34 mouse cellular contexts compared by ENCODE assay signal in the genomic region with DNA sequence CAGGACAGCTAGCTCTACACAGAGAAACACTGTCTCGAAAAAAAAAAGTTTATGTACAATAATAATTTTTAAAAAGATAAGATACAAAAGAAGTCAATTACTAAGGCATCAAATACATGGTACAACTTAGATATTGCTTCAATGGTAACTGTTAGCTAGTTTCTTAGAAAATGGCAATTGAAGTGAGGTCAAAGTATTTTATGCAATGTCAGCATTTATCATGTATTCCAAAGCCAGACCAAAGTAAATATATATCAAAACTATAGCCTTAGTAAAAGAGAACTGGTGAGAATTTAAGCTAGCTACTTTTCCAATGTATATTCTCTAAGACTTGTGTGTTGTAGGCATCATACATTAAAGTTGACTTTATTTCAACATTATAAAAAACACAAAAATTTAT.
"Had no signal": no experiment of that assay in that cellular context is flagged by ENCODE, and none has a peak within 500 bp of the region (broad histone marks: within the 10 kb centered on the region; RNA-seq: fewer than 3 reads in every experiment).

No protein-coding gene starts in this region.

- H3K9me3 ChIP-seq: heart, embryonic 12.5 days; heart, embryonic 13.5 days; heart, embryonic 15.5 days; hindbrain, embryonic 10.5 days; hindbrain, embryonic 12.5 days; hindbrain, embryonic 13.5 days; hindbrain, embryonic 15.5 days; intestine, embryonic 15.5 days; kidney, embryonic 15.5 days had no signal

- H3K4me2 ChIP-seq: heart, embryonic 12.5 days; heart, embryonic 13.5 days; heart, embryonic 15.5 days; hindbrain, embryonic 12.5 days; hindbrain, embryonic 13.5 days; hindbrain, embryonic 14.5 days; hindbrain, embryonic 15.5 days; intestine, embryonic 15.5 days; kidney, embryonic 15.5 days had no signal

- ATAC-seq: hindbrain, embryonic 16.5 days; hindbrain, postnatal 0 days; inflammation-experienced regulatory T-cells, adult 6 months; intestine, embryonic 15.5 days; intestine, embryonic 16.5 days; intestine, postnatal 0 days had no signal

- DNase-seq: heart, postnatal 10 days; heart, postnatal 14 days; heart, postnatal 36 days; heart, postnatal 4 days; kidney, adult 11 months; kidney, adult 18-20 months; kidney, adult 2 months; kidney, adult 8-10 months; kidney, adult 9 months; kidney, postnatal 10 days; kidney, postnatal 14 days; kidney, postnatal 25 days; kidney, postnatal 36 days; kidney, postnatal 4 days; layer of hippocampus, adult 9-11 months; layer of hippocampus, postnatal 36 days had no signal

- H3K9ac ChIP-seq: heart, embryonic 12.5 days; heart, embryonic 13.5 days; heart, embryonic 15.5 days; hindbrain, embryonic 12.5 days; hindbrain, embryonic 13.5 days; hindbrain, embryonic 14.5 days; hindbrain, embryonic 15.5 days; intestine, embryonic 15.5 days; kidney, embryonic 15.5 days had no signal

- H3K36me3 ChIP-seq: heart, embryonic 12.5 days; heart, embryonic 13.5 days; heart, embryonic 15.5 days; hindbrain, embryonic 10.5 days; hindbrain, embryonic 12.5 days; hindbrain, embryonic 13.5 days; hindbrain, embryonic 15.5 days; intestine, embryonic 15.5 days; kidney, embryonic 15.5 days had no signal

- H3K27ac ChIP-seq: heart, embryonic 13.5 days; heart, embryonic 15.5 days; hindbrain, embryonic 10.5 days; hindbrain, embryonic 12.5 days; hindbrain, embryonic 13.5 days; hindbrain, embryonic 14.5 days; hindbrain, embryonic 15.5 days; hindbrain, postnatal 0 days; intestine, embryonic 15.5 days; kidney, embryonic 15.5 days; kidney, postnatal 0 days; layer of hippocampus, adult 2 months; left cerebral cortex, adult 2 months had no signal

- H3K4me1 ChIP-seq: heart, embryonic 12.5 days; heart, embryonic 13.5 days; heart, embryonic 15.5 days; hindbrain, embryonic 10.5 days; hindbrain, embryonic 12.5 days; hindbrain, embryonic 13.5 days; hindbrain, embryonic 15.5 days; intestine, embryonic 15.5 days; kidney, embryonic 15.5 days had no signal

- H3K27me3 ChIP-seq: heart, embryonic 12.5 days; heart, embryonic 13.5 days; heart, embryonic 15.5 days; hindbrain, embryonic 12.5 days; hindbrain, embryonic 13.5 days; hindbrain, embryonic 15.5 days; intestine, embryonic 15.5 days; kidney, embryonic 15.5 days had no signal

- H3K4me3 ChIP-seq: heart, embryonic 12.5 days; heart, embryonic 13.5 days; heart, embryonic 15.5 days; hindbrain, embryonic 10.5 days; hindbrain, embryonic 12.5 days; hindbrain, embryonic 13.5 days; hindbrain, embryonic 15.5 days; intestine, embryonic 15.5 days; kidney, embryonic 15.5 days; layer of hippocampus, adult 2 months; left cerebral cortex, adult 2 months had no signal
